Mouse (Mus musculus): ENCODE data around the gene Acbd5. TPM values are rescaled to one million over a fixed set of nuclear protein-coding genes. Genes with fewer than 3 reads are reported as not detected.

The Acbd5 gene
- polyA plus RNA-seq, 1 experiment from 2014 or later, result 33.1 TPM

DNA sequence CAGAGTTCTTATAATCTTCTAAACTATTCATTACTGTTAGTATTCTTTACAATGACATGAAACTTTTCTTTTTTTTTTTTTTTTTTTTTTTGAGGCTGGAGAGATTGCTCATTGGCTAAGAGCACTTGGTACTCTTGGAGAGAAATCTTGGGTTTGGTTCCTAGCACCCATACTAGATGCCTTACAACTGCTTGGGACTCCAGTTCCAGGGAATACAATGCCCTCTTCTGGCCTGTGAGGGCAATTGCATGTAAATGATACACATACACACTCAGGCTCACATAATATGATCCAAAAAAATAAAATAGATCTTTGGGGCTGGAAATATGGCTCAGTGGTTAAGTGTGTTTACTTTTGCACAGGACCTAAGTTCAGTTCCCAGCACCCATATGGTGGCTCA, 8.8 kb downstream of the Acbd5 start:
- no peaks in the 10 kb centered on the region for H3K27me3 ChIP-seq (ENCODE audit: control insufficient read depth, insufficient read depth, low read length)
- peaks cover 19% of the 10 kb centered on the region for H3K36me3 ChIP-seq (ENCODE audit: control insufficient read depth, insufficient read depth, low read length)
- no peak overlapping the region for H3K9ac ChIP-seq (replicated peaks; ENCODE audit: low read depth, low read length)
- ATAC-seq (ENCODE audit: insufficient number of reproducible peaks, insufficient read depth, low FRiP score, low read depth), result no peak
- no peak overlapping the region for H3K4me3 ChIP-seq (ENCODE audit: low read depth, low read length)
- H3K4me1 ChIP-seq (ENCODE audit: control insufficient read depth, insufficient read depth, low read length), result no peaks in the 10 kb centered on the region
- no peak overlapping the region for H3K4me2 ChIP-seq (replicated peaks; ENCODE audit: low read depth, low read length)
- H3K27ac ChIP-seq (ENCODE audit: low read length), result no peak overlapping the region
- no peaks in the 10 kb centered on the region for H3K9me3 ChIP-seq (ENCODE audit: control insufficient read depth, low read depth, low read length)

DNA sequence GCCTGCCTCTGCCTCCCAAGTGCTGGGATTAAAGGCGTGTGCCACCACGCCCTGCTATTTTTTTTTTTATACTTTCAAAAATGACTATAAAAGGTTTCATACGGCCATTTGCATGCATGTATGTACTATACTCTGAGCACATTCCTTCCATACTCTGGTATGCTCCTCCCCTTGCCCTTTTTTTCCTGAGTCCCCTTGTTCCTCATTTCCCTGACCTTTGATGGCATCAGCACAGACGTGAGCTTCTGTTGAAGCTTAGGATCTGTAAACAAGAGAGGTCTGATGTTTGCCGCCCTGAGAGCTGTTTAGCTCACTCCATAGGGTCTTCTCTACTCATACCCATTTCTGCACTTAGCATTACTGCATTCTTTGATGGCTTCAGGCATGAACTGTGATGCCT, 9.7 kb downstream of the Acbd5 start:
- Histone ChIP-seq H3K36me3 (ENCODE audit: control insufficient read depth, insufficient read depth, low read length) (peaks cover 19% of the 10 kb centered on the region), H3K27ac (ENCODE audit: low read length) (no peak overlapping the region), H3K9ac (replicated peaks; ENCODE audit: low read depth, low read length) (no peak overlapping the region), H3K4me1 (ENCODE audit: control insufficient read depth, insufficient read depth, low read length) (no peaks in the 10 kb centered on the region), H3K9me3 (ENCODE audit: control insufficient read depth, low read depth, low read length) (no peaks in the 10 kb centered on the region), H3K4me3 (ENCODE audit: low read depth, low read length) (no peak overlapping the region), H3K27me3 (ENCODE audit: control insufficient read depth, insufficient read depth, low read length) (no peaks in the 10 kb centered on the region), H3K4me2 (replicated peaks; ENCODE audit: low read depth, low read length) (no peak overlapping the region)
- WGBS, result 83% methylated on average over 5 of the region's 5 CpGs
- no peak for ATAC-seq (ENCODE audit: insufficient number of reproducible peaks, insufficient read depth, low FRiP score, low read depth)

DNA sequence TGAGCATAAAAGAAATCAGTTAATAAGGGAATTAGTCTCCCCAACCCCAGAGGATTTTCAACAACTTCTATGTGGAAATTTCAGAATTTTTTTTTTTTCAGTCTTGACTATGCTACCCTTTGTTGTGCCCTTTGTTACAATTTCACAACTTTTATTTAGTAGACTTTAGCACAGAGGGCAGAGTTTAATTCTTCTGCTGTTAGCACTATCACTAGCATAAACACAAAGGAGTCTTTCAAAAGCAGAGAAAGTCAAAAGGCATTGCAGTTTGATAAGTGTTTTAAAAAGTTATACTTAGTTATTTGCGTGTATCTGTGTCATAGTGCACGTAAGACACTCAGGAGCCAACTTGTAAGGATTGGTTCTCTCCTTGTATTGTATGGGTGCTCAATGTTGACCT, 10.6 kb downstream of the Acbd5 start:
- H3K36me3 ChIP-seq (ENCODE audit: control insufficient read depth, insufficient read depth, low read length), result peaks cover 19% of the 10 kb centered on the region
- WGBS, result 89% methylated on average over 2 of the region's 2 CpGs
- ATAC-seq (ENCODE audit: insufficient number of reproducible peaks, insufficient read depth, low FRiP score, low read depth), result no peak

DNA sequence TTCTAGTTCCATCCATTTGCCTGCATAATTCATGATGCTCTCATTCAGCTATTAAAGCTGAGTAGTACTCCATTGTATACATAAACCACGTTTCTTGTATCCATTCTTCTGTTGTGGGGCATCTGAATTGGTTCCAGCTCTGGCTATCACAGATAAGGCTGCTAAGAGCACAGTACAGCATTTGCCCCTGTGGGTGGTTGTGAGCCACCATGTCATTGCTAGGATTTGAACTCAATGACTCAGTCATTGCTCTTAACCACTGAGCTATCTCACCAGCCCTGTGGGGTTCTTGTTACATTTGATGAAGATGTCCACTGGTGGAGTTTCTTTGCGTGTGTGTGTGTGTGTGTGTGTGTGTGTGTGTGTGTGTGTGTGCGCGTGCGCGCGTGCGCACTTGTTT, 16.6 kb downstream of the Acbd5 start:
- no peak for ATAC-seq (ENCODE audit: insufficient number of reproducible peaks, insufficient read depth, low FRiP score, low read depth)
- Histone ChIP-seq H3K4me1 (ENCODE audit: control insufficient read depth, insufficient read depth, low read length) (no peaks in the 10 kb centered on the region), H3K4me3 (ENCODE audit: low read depth, low read length) (no peak overlapping the region), H3K9me3 (ENCODE audit: control insufficient read depth, low read depth, low read length) (no peaks in the 10 kb centered on the region), H3K27ac (ENCODE audit: low read length) (no peak overlapping the region), H3K36me3 (ENCODE audit: control insufficient read depth, insufficient read depth, low read length) (peaks cover 9% of the 10 kb centered on the region), H3K27me3 (ENCODE audit: control insufficient read depth, insufficient read depth, low read length) (no peaks in the 10 kb centered on the region), H3K4me2 (replicated peaks; ENCODE audit: low read depth, low read length) (no peak overlapping the region), H3K9ac (replicated peaks; ENCODE audit: low read depth, low read length) (no peak overlapping the region)
- 95% methylated on average over 8 of the region's 8 CpGs for WGBS

More for the DNA sequence above, 10.6 kb downstream of the Acbd5 start:
- H3K4me1 ChIP-seq (ENCODE audit: control insufficient read depth, insufficient read depth, low read length), result no peaks in the 10 kb centered on the region
- no peaks in the 10 kb centered on the region for H3K27me3 ChIP-seq (ENCODE audit: control insufficient read depth, insufficient read depth, low read length)
- H3K9me3 ChIP-seq (ENCODE audit: control insufficient read depth, low read depth, low read length), result no peaks in the 10 kb centered on the region
- no peak overlapping the region for H3K4me2 ChIP-seq (replicated peaks; ENCODE audit: low read depth, low read length)
- H3K4me3 ChIP-seq (ENCODE audit: low read depth, low read length), result no peak overlapping the region
- no peak overlapping the region for H3K27ac ChIP-seq (ENCODE audit: low read length)
- H3K9ac ChIP-seq (replicated peaks; ENCODE audit: low read depth, low read length), result no peak overlapping the region

DNA sequence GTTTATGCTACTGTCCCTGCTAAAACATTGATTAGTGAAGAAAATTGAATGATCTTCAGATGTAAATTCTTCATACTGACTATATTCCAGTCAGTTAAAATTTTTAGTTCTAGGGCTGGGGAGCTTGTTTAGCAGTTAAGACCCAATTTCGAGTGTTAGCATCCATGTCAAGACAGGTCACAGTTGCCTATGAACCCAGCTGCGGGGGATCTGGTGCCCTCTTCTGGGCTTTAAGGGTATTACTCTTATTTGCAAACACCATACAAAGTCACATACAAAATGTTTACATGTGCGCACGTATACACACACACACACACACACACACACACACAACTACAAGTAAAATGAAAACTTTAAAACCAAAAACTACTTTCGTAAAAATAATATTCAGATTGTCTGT, 24.2 kb downstream of the Acbd5 start:
- Histone ChIP-seq H3K27me3 (ENCODE audit: control insufficient read depth, insufficient read depth, low read length) (no peaks in the 10 kb centered on the region), H3K27ac (ENCODE audit: low read length) (no peak overlapping the region), H3K9ac (replicated peaks; ENCODE audit: low read depth, low read length) (no peak overlapping the region), H3K4me2 (replicated peaks; ENCODE audit: low read depth, low read length) (no peak overlapping the region), H3K36me3 (ENCODE audit: control insufficient read depth, insufficient read depth, low read length) (peaks cover 42% of the 10 kb centered on the region), H3K9me3 (ENCODE audit: control insufficient read depth, low read depth, low read length) (no peaks in the 10 kb centered on the region), H3K4me1 (ENCODE audit: control insufficient read depth, insufficient read depth, low read length) (no peaks in the 10 kb centered on the region), H3K4me3 (ENCODE audit: low read depth, low read length) (no peak overlapping the region)
- WGBS, result 48% methylated on average over 5 of the region's 5 CpGs
- no peak for ATAC-seq (ENCODE audit: insufficient number of reproducible peaks, insufficient read depth, low FRiP score, low read depth)

DNA sequence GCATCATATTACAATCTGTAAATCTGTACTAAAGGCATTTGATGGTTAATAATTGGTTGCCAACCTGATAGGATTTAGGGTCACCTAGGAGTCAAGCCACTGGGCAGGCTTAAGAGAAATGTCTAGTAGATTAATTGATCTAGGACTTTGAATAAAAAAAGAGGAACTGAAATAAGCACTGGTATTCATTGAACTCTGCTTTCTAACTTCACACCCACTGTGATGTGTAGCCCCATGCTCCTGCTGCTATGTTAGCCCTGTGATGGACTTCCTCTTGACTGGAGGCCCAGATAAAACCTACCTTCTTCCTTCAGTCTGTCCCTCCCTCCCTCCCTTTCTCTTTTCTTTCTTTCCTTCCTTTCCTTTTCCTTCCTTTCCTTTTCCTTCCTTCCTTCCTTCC, 29.1 kb downstream of the Acbd5 start:
- Histone ChIP-seq H3K36me3 (ENCODE audit: control insufficient read depth, insufficient read depth, low read length) (peaks cover 31% of the 10 kb centered on the region), H3K9ac (replicated peaks; ENCODE audit: low read depth, low read length) (no peak overlapping the region), H3K4me1 (ENCODE audit: control insufficient read depth, insufficient read depth, low read length) (no peaks in the 10 kb centered on the region), H3K4me2 (replicated peaks; ENCODE audit: low read depth, low read length) (no peak overlapping the region), H3K27me3 (ENCODE audit: control insufficient read depth, insufficient read depth, low read length) (no peaks in the 10 kb centered on the region), H3K27ac (ENCODE audit: low read length) (no peak overlapping the region), H3K9me3 (ENCODE audit: control insufficient read depth, low read depth, low read length) (no peaks in the 10 kb centered on the region), H3K4me3 (ENCODE audit: low read depth, low read length) (no peak overlapping the region)
- no peak for ATAC-seq (ENCODE audit: insufficient number of reproducible peaks, insufficient read depth, low FRiP score, low read depth)

DNA sequence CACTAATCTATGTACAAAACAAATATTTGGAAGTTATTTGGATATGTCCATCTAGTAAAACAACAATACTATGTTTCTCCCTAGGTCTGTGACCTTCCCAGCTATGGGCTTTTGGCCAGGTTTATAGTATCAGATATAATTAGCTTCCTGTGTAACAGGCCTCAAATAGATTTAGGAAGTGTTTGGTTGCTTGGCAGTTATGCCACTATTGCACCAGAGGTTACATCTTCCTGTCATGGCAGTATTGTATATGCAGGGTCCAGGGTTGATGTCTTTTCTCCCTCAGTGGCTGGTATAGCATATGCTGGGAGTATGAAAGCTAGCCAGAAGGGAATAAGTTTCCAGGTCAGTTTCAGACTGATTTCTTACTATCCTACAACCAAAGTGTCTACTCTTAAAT, 34.3 kb downstream of the Acbd5 start:
- no peak overlapping the region for H3K4me3 ChIP-seq (ENCODE audit: low read depth, low read length)
- no peaks in the 10 kb centered on the region for H3K36me3 ChIP-seq (ENCODE audit: control insufficient read depth, insufficient read depth, low read length)
- no peak overlapping the region for H3K4me2 ChIP-seq (replicated peaks; ENCODE audit: low read depth, low read length)

DNA sequence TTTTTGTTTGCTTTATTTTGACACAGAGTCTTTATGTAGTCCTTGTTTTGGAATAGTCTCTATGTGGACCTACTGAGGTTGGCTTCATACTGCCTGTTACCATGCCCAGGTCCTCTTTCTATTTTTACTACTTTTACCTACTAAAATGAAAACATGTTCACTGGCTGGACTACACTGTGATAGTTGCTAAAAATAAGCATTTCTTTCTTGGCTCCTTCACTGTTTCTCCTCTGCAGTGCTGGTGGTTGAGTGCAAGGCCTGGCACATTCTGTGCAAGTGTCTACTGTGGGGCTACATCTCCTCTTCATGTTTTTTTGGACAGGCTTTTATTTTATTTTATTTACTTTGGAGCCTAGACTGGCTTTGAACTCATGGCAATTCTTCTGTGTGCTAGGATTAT, 51.6 kb downstream of the Acbd5 start:
- Histone ChIP-seq H3K4me2 (replicated peaks; ENCODE audit: low read depth, low read length) (no peak overlapping the region), H3K27ac (ENCODE audit: low read length) (no peak overlapping the region), H3K4me3 (ENCODE audit: low read depth, low read length) (no peak overlapping the region), H3K9me3 (ENCODE audit: control insufficient read depth, low read depth, low read length) (no peaks in the 10 kb centered on the region), H3K4me1 (ENCODE audit: control insufficient read depth, insufficient read depth, low read length) (no peaks in the 10 kb centered on the region), H3K36me3 (ENCODE audit: control insufficient read depth, insufficient read depth, low read length) (peaks cover 8% of the 10 kb centered on the region; the same call in 1 of the 2 replicates), H3K27me3 (ENCODE audit: control insufficient read depth, insufficient read depth, low read length) (no peaks in the 10 kb centered on the region), H3K9ac (replicated peaks; ENCODE audit: low read depth, low read length) (no peak overlapping the region)
- no peak for ATAC-seq (ENCODE audit: insufficient number of reproducible peaks, insufficient read depth, low FRiP score, low read depth)

More for the DNA sequence above, 34.3 kb downstream of the Acbd5 start:
- Histone ChIP-seq H3K27ac (ENCODE audit: low read length) (no peak overlapping the region), H3K9me3 (ENCODE audit: control insufficient read depth, low read depth, low read length) (no peaks in the 10 kb centered on the region), H3K9ac (replicated peaks; ENCODE audit: low read depth, low read length) (no peak overlapping the region), H3K4me1 (ENCODE audit: control insufficient read depth, insufficient read depth, low read length) (no peaks in the 10 kb centered on the region), H3K27me3 (ENCODE audit: control insufficient read depth, insufficient read depth, low read length) (no peaks in the 10 kb centered on the region)
- no peak for ATAC-seq (ENCODE audit: insufficient number of reproducible peaks, insufficient read depth, low FRiP score, low read depth)

DNA sequence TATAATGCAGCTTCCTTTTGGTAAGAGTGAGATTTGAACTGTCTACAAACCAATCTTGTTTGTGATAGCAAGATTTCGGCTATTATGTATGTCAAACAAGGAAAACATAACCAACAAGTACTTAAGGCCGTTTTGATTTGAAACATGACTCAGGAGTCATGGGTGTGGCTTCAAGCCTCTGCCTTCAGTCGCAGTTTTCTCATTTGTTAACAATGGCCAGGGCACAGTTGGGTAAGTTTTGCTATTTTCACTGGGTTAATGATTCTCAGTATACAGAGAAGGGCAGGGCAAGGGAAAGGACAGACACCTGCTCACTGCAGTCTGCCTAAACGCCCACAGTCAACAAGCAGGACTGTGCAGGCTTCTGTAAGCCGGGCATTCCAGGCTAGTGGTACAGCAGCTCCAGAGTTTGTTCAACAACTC, 87.2 kb downstream of the Acbd5 start:
- Histone ChIP-seq H3K4me1 (ENCODE audit: control insufficient read depth, insufficient read depth, low read length) (peaks cover 19% of the 10 kb centered on the region), H3K4me3 (ENCODE audit: low read depth, low read length) (peak overlapping the region; percentile 80), H3K9ac (replicated peaks; ENCODE audit: low read depth, low read length) (peak overlapping the region; percentile 47), H3K27me3 (ENCODE audit: control insufficient read depth, insufficient read depth, low read length) (no peaks in the 10 kb centered on the region), H3K27ac (ENCODE audit: low read length) (peak overlapping the region; percentile 95; the same call in 1 of the 2 replicates), H3K9me3 (ENCODE audit: control insufficient read depth, low read depth, low read length) (no peaks in the 10 kb centered on the region), H3K4me2 (replicated peaks; ENCODE audit: low read depth, low read length) (peak overlapping the region; percentile 61), H3K36me3 (ENCODE audit: control insufficient read depth, insufficient read depth, low read length) (no peaks in the 10 kb centered on the region)
- peak; percentile 50 for ATAC-seq (ENCODE audit: insufficient number of reproducible peaks, insufficient read depth, low FRiP score, low read depth)
- whole genome bisulfite sequencing, result 5% methylated on average over 5 of the region's 5 CpGs

All from stomach, embryonic 14.5 days (tissue).